Mouse (Mus musculus): ENCODE results near the gene Mtr.
"Not testable (repeated sequence)": the region's sequence is repeated elsewhere in the genome, so short reads cannot be mapped to it uniquely, and the experiment has no call there.

The Mtr gene

GRCm38 (mm10) chr13:12159288-12160120 is 98.4 kb downstream of the Mtr start:
- DNase-seq (ENCODE audit: low read depth): no peak

- no peak for DNase-seq (ENCODE audit: low read depth)
Measured at GRCm38 (mm10) chr13:12153922-12154321, 104.0 kb downstream of the Mtr start.

DNA sequence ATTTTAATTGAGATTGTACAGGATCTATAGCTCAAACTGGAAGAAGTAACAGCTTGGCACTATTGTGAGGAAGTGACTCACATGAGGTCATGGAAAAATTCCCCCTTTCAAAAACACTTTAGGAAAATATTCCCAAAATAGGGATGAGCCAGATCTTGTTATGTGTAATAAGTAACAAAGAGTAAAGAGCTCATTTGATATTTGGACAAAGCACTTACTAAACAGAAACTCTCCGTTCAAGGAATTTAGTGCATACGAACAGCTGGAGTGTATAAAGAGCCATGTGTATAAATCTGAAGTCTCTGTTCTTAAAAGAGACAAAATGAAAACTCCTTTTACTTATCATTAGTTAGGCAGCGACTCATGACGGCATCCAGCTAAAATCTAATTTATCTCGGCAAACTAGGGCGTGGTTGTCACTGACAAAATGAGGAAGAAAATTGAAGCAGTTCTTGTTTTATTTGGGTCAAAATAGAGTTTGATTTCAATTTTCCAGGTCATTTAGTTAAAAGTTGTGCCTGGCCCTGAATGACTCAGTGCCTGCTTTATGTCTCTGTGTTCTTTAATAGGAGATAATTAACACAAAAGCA is 110.9 kb downstream of the Mtr start:
- DNase-seq (ENCODE audit: low read depth): no peak

GRCm38 (mm10) chr13:12146402-12146801 is 111.5 kb downstream of the Mtr start:
- DNase-seq (ENCODE audit: low read depth): no peak

DNA sequence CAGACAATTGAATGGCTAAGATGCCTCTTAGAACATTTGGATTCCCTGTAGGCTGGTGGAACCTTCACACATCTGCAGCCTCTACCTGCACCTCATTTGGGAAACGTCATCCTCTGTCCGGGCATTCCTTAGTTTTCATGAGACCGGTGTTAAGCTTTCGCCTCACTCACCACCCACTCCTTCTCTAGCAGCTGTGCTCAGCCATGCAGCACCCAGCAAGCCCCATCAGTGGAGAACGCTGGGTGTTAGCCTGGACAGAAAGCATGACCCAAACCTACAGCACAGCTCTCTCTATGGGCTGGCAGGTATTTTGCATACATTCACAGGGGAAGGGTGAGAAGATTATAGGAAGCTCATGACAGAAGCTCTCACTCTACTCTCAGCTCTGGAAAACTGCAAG is 114.6 kb downstream of the Mtr start:
- no peak for DNase-seq (ENCODE audit: low read depth)

- DNase-seq (ENCODE audit: low read depth): not testable (repeated sequence)
Measured at GRCm38 (mm10) chr13:12136461-12136860, 121.5 kb downstream of the Mtr start.

GRCm38 (mm10) chr13:12133549-12133948 is 124.4 kb downstream of the Mtr start:
- DNase-seq (ENCODE audit: low read depth): no peak
